Mouse (Mus musculus) granulocyte monocyte progenitor cell, adult 5-6 weeks (primary cell): ENCODE measurements around the gene Iqce. TPM values are rescaled to one million over a fixed set of nuclear protein-coding genes. Genes with fewer than 3 reads are reported as not detected.

ENCODE experiments used
- ATAC-seq: replicated peaks from 2 replicates; pipeline ENCODE4 v1.8.0; 2016; ENCODE audit warnings: mild to moderate bottlenecking, moderate TSS enrichment, inconsistent platforms; ENCODE audit not compliant: poor library complexity, severe bottlenecking
- total RNA-seq, 2 experiments: library from RNA; stranded (forward) in 1 of 2; stranded (reverse) in 1 of 2; fragments of 200-712, 200-1000 nt in 1 of 2; fragments of >200 nt in 1 of 2; fragmentation: Nextera tagmentation in 1 of 2; gene quantifications; 2 replicates each; pipeline ENCODE4 v1.2.3; 2014 to 2017

The Iqce gene
- total RNA-seq, 2 experiments from 2014 or later, result 5.3 to 13.4 TPM

- ATAC-seq, result peak; percentile 79
Observed at GRCm38 (mm10) chr5:140662741-140663592, 39.2 kb downstream of the Iqce start.

GRCm38 (mm10) chr5:140661875-140662643, 40.1 kb downstream of the Iqce start:
- no peak for ATAC-seq

GRCm38 (mm10) chr5:140661427-140661826, 40.8 kb downstream of the Iqce start:
- ATAC-seq, result no peak

- no peak for ATAC-seq
Observed at GRCm38 (mm10) chr5:140660398-140660797, 41.8 kb downstream of the Iqce start.

- ATAC-seq, result no peak
Observed at GRCm38 (mm10) chr5:140659607-140660272, 42.4 kb downstream of the Iqce start.

GRCm38 (mm10) chr5:140654096-140654845, 47.9 kb downstream of the Iqce start:
- ATAC-seq, result no peak

GRCm38 (mm10) chr5:140652587-140652986, 49.6 kb downstream of the Iqce start:
- no peak for ATAC-seq

GRCm38 (mm10) chr5:140651231-140651630, 50.9 kb downstream of the Iqce start:
- no peak for ATAC-seq

GRCm38 (mm10) chr5:140649881-140650414, 52.2 kb downstream of the Iqce start:
- no peak for ATAC-seq

GRCm38 (mm10) chr5:140649101-140649667, 53.0 kb downstream of the Iqce start:
- ATAC-seq, result peak; percentile 87

GRCm38 (mm10) chr5:140648519-140649100, 53.6 kb downstream of the Iqce start, which contains the start of gene Ttyh3:
TSS of gene Ttyh3 (minus strand) at chr5:140649031.
- ATAC-seq, result peak; percentile 25

GRCm38 (mm10) chr5:140647821-140648518, 54.2 kb downstream of the Iqce start:
- peak; percentile 12 for ATAC-seq

- no peak for ATAC-seq
Observed at GRCm38 (mm10) chr5:140647031-140647760, 55.0 kb downstream of the Iqce start.

GRCm38 (mm10) chr5:140646171-140646570, 56.0 kb downstream of the Iqce start:
- no peak for ATAC-seq

- no peak for ATAC-seq
Observed at GRCm38 (mm10) chr5:140645454-140645853, 56.7 kb downstream of the Iqce start.

GRCm38 (mm10) chr5:140644702-140645201, 57.4 kb downstream of the Iqce start:
- ATAC-seq, result no peak

GRCm38 (mm10) chr5:140644263-140644662, 57.9 kb downstream of the Iqce start:
- ATAC-seq, result no peak

GRCm38 (mm10) chr5:140642076-140642475, 60.1 kb downstream of the Iqce start:
- peak; percentile 95 for ATAC-seq
